Mouse (Mus musculus) ES-Bruce4 (cell line): ENCODE results near the gene Nipsnap1.

ENCODE experiments used
- CTCF ChIP-seq: IDR thresholded peaks from one replicate; pipeline ENCODE4 v1.8.1; 2011; ENCODE audit warnings: low read depth, low read length
- POLR2A ChIP-seq: IDR thresholded peaks from one replicate; pipeline ENCODE4 v1.8.1; 2011; ENCODE audit warnings: low read length; ENCODE audit not compliant: insufficient read depth

DNA sequence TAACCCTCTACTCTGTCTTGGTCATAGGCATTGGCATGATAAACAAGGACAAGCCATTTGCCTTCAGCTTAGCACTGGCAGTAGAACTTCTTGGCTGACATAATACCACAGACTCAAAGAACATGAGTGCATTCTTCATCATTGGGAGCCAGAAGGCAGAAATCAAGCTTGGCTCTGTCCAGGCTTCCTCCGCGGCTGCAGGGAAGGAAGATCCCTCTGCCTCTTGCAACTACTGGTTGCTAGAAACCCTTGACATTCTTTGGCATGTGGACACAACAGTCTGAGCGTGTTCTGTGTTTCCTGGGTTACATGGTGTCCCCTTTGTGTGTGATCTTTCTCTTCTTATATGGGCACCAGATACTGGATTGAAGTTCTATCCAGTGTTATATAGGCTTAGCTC is 13.2 kb downstream of the Nipsnap1 start:
- TF ChIP-seq CTCF (no peak), POLR2A (no peak)
